Mouse (Mus musculus): Measurements from ENCODE around the gene 1700003H04Rik. TPM values are rescaled to one million over a fixed set of nuclear protein-coding genes. Genes with fewer than 3 reads are reported as not detected.

The 1700003H04Rik gene
- polyA plus RNA-seq (2015; fragmentation: Nextera tagmentation; extraction: Ambion mirVana): not detected in 2 replicates

GRCm38 (mm10) chr3:124581001-124581400 is at the start of gene 1700003H04Rik:
Gene 1700003H04Rik (minus strand): TSS chr3:124581101.

Other genes starting within 250 kb of the 1700003H04Rik start
- not detected in 2 replicates for gene 1700006A11Rik, start 155.1 kb downstream of the 1700003H04Rik start, polyA plus RNA-seq (2015; fragmentation: Nextera tagmentation; extraction: Ambion mirVana)